Mouse (Mus musculus): ENCODE measurements around the gene Npcd.

Npcd gene

GRCm38 (mm10) chr15:79766586-79767071, 67.4 kb downstream of the Npcd start:
- no peak for DNase-seq (ENCODE audit: low spot score in 2 of 2)

- DNase-seq (ENCODE audit: low spot score in 2 of 2), result no peak
These were observed 67.9 kb downstream of the Npcd start for GRCm38 (mm10) chr15:79766168-79766567.

- DNase-seq (ENCODE audit: low spot score in 2 of 2), result no peak
These were observed 68.7 kb downstream of the Npcd start for GRCm38 (mm10) chr15:79765361-79765760.

GRCm38 (mm10) chr15:79764539-79765267, 69.3 kb downstream of the Npcd start:
- peak; percentile 77 to 84 for DNase-seq (ENCODE audit: low spot score in 2 of 2)

GRCm38 (mm10) chr15:79763601-79764246, 70.3 kb downstream of the Npcd start:
- DNase-seq (ENCODE audit: low spot score in 2 of 2), result no peak

- no peak for DNase-seq (ENCODE audit: low spot score in 2 of 2)
These were observed 71.0 kb downstream of the Npcd start for GRCm38 (mm10) chr15:79763001-79763400.

GRCm38 (mm10) chr15:79760956-79761355, 73.1 kb downstream of the Npcd start:
- peak in 1 of 2 experiments; percentile 69 for DNase-seq (ENCODE audit: low spot score in 2 of 2)

GRCm38 (mm10) chr15:79757118-79757517, 76.9 kb downstream of the Npcd start:
- DNase-seq (ENCODE audit: low spot score in 2 of 2), result no peak

- peak; percentile 59 to 78 for DNase-seq (ENCODE audit: low spot score in 2 of 2)
These were observed 77.9 kb downstream of the Npcd start for GRCm38 (mm10) chr15:79755977-79756625.

GRCm38 (mm10) chr15:79755176-79755575, 78.9 kb downstream of the Npcd start:
- DNase-seq (ENCODE audit: low spot score in 2 of 2), result no peak

GRCm38 (mm10) chr15:79753873-79754272, 80.2 kb downstream of the Npcd start:
- DNase-seq (ENCODE audit: low spot score in 2 of 2), result no peak

- no peak for DNase-seq (ENCODE audit: low spot score in 2 of 2)
These were observed 80.7 kb downstream of the Npcd start for GRCm38 (mm10) chr15:79753420-79753752.

- peak; percentile 79 to 85 for DNase-seq (ENCODE audit: low spot score in 2 of 2)
These were observed 81.2 kb downstream of the Npcd start for GRCm38 (mm10) chr15:79752742-79753419.

- DNase-seq (ENCODE audit: low spot score in 2 of 2), result no peak
These were observed 82.3 kb downstream of the Npcd start for GRCm38 (mm10) chr15:79751772-79752171.

GRCm38 (mm10) chr15:79750266-79750665, 83.8 kb downstream of the Npcd start:
- DNase-seq (ENCODE audit: low spot score in 2 of 2), result no peak

- no peak for DNase-seq (ENCODE audit: low spot score in 2 of 2)
These were observed 84.9 kb downstream of the Npcd start for GRCm38 (mm10) chr15:79749162-79749561.

GRCm38 (mm10) chr15:79747998-79748397, 86.0 kb downstream of the Npcd start:
- no peak for DNase-seq (ENCODE audit: low spot score in 2 of 2)

GRCm38 (mm10) chr15:79745883-79746282, 88.2 kb downstream of the Npcd start:
- DNase-seq (ENCODE audit: low spot score in 2 of 2), result no peak

GRCm38 (mm10) chr15:79745312-79745711, 88.7 kb downstream of the Npcd start:
- DNase-seq (ENCODE audit: low spot score in 2 of 2), result no peak

- no peak for DNase-seq (ENCODE audit: low spot score in 2 of 2)
These were observed 89.3 kb downstream of the Npcd start for GRCm38 (mm10) chr15:79744742-79745141.

GRCm38 (mm10) chr15:79744001-79744400, 90.0 kb downstream of the Npcd start:
- no peak for DNase-seq (ENCODE audit: low spot score in 2 of 2)

GRCm38 (mm10) chr15:79742706-79743023, 91.4 kb downstream of the Npcd start:
- DNase-seq (ENCODE audit: low spot score in 2 of 2), result no peak
